Mouse (Mus musculus) heart, adult 2 months (tissue): ENCODE data around the gene Kcnip2.

ENCODE experiments used
- CTCF ChIP-seq: fragments of 200-600 bp; IDR thresholded peaks from 2 replicates; pipeline ENCODE4 v1.8.1; 2022; ENCODE audit warnings: antibody characterized with exemption, mild to moderate bottlenecking, moderate library complexity
- EP300 ChIP-seq: fragments of 200-500 bp; IDR thresholded peaks from 2 replicates; pipeline ENCODE4 v1.6.1; 2011; ENCODE audit warnings: low read depth, low read length, control low read depth; ENCODE audit not compliant: insufficient read depth

GRCm38 (mm10) chr19:45785470-45785869 lies 30.4 kb downstream of the Kcnip2 start:
- TF ChIP-seq CTCF (no peak), EP300 (no peak)
